Mouse (Mus musculus) heart, postnatal 0 days (tissue): ENCODE data around the gene Asb7. TPM values are rescaled to one million over a fixed set of nuclear protein-coding genes. Genes with fewer than 3 reads are reported as not detected.
A peak's percentile ranks its signal among the peaks of the same experiment; 100 is the strongest.

Source experiments
- ATAC-seq: fragments of 200-750 bp; cut with Nextera tagmentation; 2 replicates; pipeline ENCODE4 v1.8.0; 2017; ENCODE audit warnings: low read depth, moderate number of reproducible peaks, moderate library complexity; ENCODE audit not compliant: insufficient read depth
- DNase-seq: peaks from one replicate; pipeline ENCODE4 v3.0.0-alpha.2; 2016; ENCODE audit warnings: low spot score
- H3K27ac ChIP-seq: fragments of 300-500 bp; sonication (generic); 2 replicates; pipeline ENCODE4 v1.5.1; 2014; ENCODE audit warnings: low read depth, mild to moderate bottlenecking
- H3K27me3 ChIP-seq: fragments of 300-500 bp; sonication (generic); 2 replicates; pipeline ENCODE4 v1.6.1; 2014; ENCODE audit warnings: low read length, mixed read lengths; ENCODE audit not compliant: control insufficient read depth, insufficient read depth
- H3K36me3 ChIP-seq: fragments of 300-500 bp; sonication (generic); replicated peaks from 2 replicates; pipeline ENCODE4 v1.6.1; 2014; ENCODE audit warnings: low read length, mixed read lengths; ENCODE audit not compliant: control insufficient read depth, insufficient read depth
- H3K4me1 ChIP-seq: fragments of 300-500 bp; sonication (generic); 2 replicates; pipeline ENCODE4 v1.6.1; 2014; ENCODE audit warnings: antibody characterized with exemption; ENCODE audit not compliant: control insufficient read depth, insufficient read depth
- H3K4me2 ChIP-seq: fragments of 300-500 bp; sonication (generic); 2 replicates; pipeline ENCODE4 v1.6.1; 2014; ENCODE audit warnings: low read depth, mild to moderate bottlenecking, low read length, moderate library complexity
- H3K4me3 ChIP-seq: fragments of 300-500 bp; sonication (generic); 2 replicates; pipeline ENCODE4 v1.5.1; 2014; ENCODE audit warnings: low read depth, low read length
- H3K9ac ChIP-seq: fragments of 300-500 bp; sonication (generic); replicated peaks from 2 replicates; pipeline ENCODE4 v1.6.1; 2014; ENCODE audit warnings: low read depth, low read length, mixed read lengths
- H3K9me3 ChIP-seq: fragments of 300-500 bp; sonication (generic); replicated peaks from 2 replicates; pipeline ENCODE4 v1.6.1; 2016; ENCODE audit warnings: low read length; ENCODE audit not compliant: control insufficient read depth
- CTCF ChIP-seq: IDR thresholded peaks from 2 replicates; pipeline ENCODE4 v1.5.1; 2016; ENCODE audit warnings: antibody characterized with exemption, control low read depth, low read depth
- EP300 ChIP-seq: IDR thresholded peaks from 2 replicates; pipeline ENCODE4 v1.6.1; 2016; ENCODE audit warnings: antibody characterized with exemption, low read depth
- WGBS: fragments of 180-500 bp; shearing (Covaris S2); extraction: QIAGEN DNeasy Blood & Tissue Kit; methylation state at CpG from one replicate; pipeline ENCODE4 v1.1.7; 2014; 5-methylcytosine and 5-hydroxymethylcytosine counted together
- polyA plus RNA-seq: library from polyadenylated mRNA; unstranded; fragments of >200 nt; fragmentation: Nextera tagmentation; extraction: Ambion mirVana; gene quantifications from 2 replicates; pipeline ENCODE4 v1.2.1, GENCODE M21; 2015
- total RNA-seq: library from RNA; depleted of rRNA; stranded (reverse); fragments of >200 nt; gene quantifications from 2 replicates; pipeline ENCODE4 v1.2.3, GENCODE M21; 2014; ENCODE audit warnings: low replicate concordance; rRNA removed

Gene Asb7
- total RNA-seq: 10.8 and 11.1 TPM in 2 replicates
- 5.6 and 6.5 TPM in 2 replicates for polyA plus RNA-seq

DNA sequence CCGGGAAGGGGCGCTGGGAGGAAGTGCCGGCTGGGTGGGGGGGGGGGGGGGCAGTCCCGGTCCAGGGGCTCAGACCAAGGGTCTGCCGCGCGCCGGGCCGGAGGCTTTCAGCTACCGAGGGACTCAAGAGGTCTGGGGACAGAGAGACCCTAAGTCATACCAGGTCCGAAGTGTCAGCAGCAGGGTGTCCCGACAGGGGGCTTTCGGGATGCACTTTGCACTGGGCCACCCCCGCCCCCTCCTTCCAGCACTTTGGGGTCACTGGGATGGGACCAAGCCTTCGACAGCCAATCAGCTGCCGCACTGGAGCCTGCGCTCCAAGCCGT lies at the start of gene Asb7:
Asb7 (minus strand) TSS at position 303 of the 326 bp plus-strand sequence.
- DNase-seq (no peak), ATAC-seq (peak; percentile 2; the same call in 1 of the 2 replicates)
- no peaks in the 10 kb centered on the region for H3K9me3 ChIP-seq
- TF ChIP-seq CTCF: no peak
- TF ChIP-seq EP300: no peak
- peak within 1 kb of the TSS; percentile 95 for H3K4me2 ChIP-seq
- H3K27ac ChIP-seq: peak within 1 kb of the TSS; percentile 89
- H3K27me3 ChIP-seq: no peaks in the 10 kb centered on the region
- 0 out of 2 replicates have a peak, but pooled peaks cover 2% of the 10 kb centered on the region for H3K36me3 ChIP-seq
- peak within 1 kb of the TSS; percentile 88 for H3K9ac ChIP-seq
- peaks cover 10% of the 10 kb centered on the region for H3K4me1 ChIP-seq
- WGBS: 1% methylated on average over 13 of the region's 18 CpGs
- H3K4me3 ChIP-seq: peak within 1 kb of the TSS; percentile 94

DNA sequence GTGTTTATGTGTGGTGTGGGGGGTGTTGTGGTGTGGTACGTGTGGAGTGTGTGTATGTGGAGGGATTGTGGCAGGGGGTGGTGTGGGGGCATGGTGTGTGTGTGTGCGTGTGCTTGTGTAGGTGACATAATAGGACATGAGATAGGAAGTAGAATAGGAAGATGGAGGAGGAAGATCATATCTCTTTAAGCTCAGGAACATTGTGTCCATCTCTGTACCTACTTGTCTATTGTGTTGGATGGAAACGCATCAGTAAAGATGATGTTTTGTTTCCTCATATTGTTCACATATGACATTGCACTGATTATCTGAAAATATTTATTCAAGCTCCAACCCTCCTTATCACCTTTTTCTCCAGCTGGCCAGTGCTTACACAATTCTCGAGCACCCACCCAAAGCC lies 48.0 kb upstream of the Asb7 start:
- 69% methylated on average over 4 of the region's 4 CpGs for WGBS
- Histone ChIP-seq H3K27ac (no peak overlapping the region), H3K27me3 (no peaks in the 10 kb centered on the region), H3K4me2 (no peak overlapping the region), H3K9me3 (no peaks in the 10 kb centered on the region), H3K4me3 (no peak overlapping the region), H3K36me3 (no peaks in the 10 kb centered on the region), H3K4me1 (peaks cover 14% of the 10 kb centered on the region), H3K9ac (no peak overlapping the region)
- DNase-seq: no peak
- ATAC-seq: no peak
- TF ChIP-seq CTCF (no peak), EP300 (no peak)

DNA sequence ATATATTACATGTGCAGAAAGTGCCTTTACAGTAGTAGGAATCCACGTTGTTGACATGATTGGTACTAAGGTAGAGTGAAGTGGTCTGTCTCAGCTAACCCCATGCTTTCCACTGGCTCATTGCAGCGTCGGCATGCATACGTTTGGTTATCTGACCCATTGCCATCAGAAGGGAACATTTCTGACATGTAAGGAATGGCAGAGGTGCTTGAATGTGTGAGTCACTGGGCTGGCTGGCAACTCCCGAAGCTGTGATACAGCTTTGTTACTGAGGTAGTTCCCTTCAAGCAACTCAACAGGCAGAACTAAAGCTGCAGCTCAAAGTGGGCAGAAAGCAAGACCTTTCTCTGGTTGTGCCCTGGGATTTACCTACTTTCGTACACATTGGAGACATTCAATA lies 45.6 kb upstream of the Asb7 start:
- Histone ChIP-seq H3K36me3 (no peaks in the 10 kb centered on the region), H3K27me3 (no peaks in the 10 kb centered on the region), H3K9me3 (no peaks in the 10 kb centered on the region), H3K9ac (no peak overlapping the region), H3K4me1 (0 out of 2 replicates have a peak, but pooled peaks cover 5% of the 10 kb centered on the region), H3K4me2 (no peak overlapping the region), H3K4me3 (no peak overlapping the region), H3K27ac (no peak overlapping the region)
- DNase-seq (no peak), ATAC-seq (peak; percentile 33; the same call in 1 of the 2 replicates)
- no peak for TF ChIP-seq EP300
- no peak for TF ChIP-seq CTCF
- 39% methylated on average over 6 of the region's 6 CpGs for WGBS

- no peaks in the 10 kb centered on the region for H3K9me3 ChIP-seq
- 0 out of 2 replicates have a peak, but pooled peaks cover 5% of the 10 kb centered on the region for H3K4me1 ChIP-seq
- no peaks in the 10 kb centered on the region for H3K36me3 ChIP-seq
- H3K27me3 ChIP-seq: no peaks in the 10 kb centered on the region
- ATAC-seq: no peak
- H3K4me2 ChIP-seq: no peak overlapping the region
- no peak overlapping the region for H3K4me3 ChIP-seq
- no peak for TF ChIP-seq CTCF
- no peak for TF ChIP-seq EP300
- H3K9ac ChIP-seq: no peak overlapping the region
- H3K27ac ChIP-seq: no peak overlapping the region
- 88% methylated on average over 4 of the region's 4 CpGs for WGBS
- DNase-seq: no peak
These were observed 45.1 kb upstream of the Asb7 start for GRCm38 (mm10) chr7:66734466-66734865.

- H3K4me3 ChIP-seq: no peak overlapping the region
- H3K9me3 ChIP-seq: no peaks in the 10 kb centered on the region
- DNase-seq (no peak), ATAC-seq (no peak; the same call in 1 of the 2 replicates)
- WGBS: 92% methylated on average over 11 of the region's 11 CpGs
- H3K27me3 ChIP-seq: no peaks in the 10 kb centered on the region
- TF ChIP-seq EP300 (no peak), CTCF (no peak)
- H3K4me1 ChIP-seq: 0 out of 2 replicates have a peak, but pooled peaks cover 5% of the 10 kb centered on the region
- H3K27ac ChIP-seq: no peak overlapping the region
- H3K36me3 ChIP-seq: no peaks in the 10 kb centered on the region
- H3K9ac ChIP-seq: no peak overlapping the region
- H3K4me2 ChIP-seq: no peak overlapping the region
These were observed 44.5 kb upstream of the Asb7 start for GRCm38 (mm10) chr7:66733882-66734281.

GRCm38 (mm10) chr7:66733431-66733830 lies 44.0 kb upstream of the Asb7 start:
- Histone ChIP-seq H3K9ac (no peak overlapping the region), H3K27me3 (no peaks in the 10 kb centered on the region), H3K4me3 (no peak overlapping the region), H3K4me1 (0 out of 2 replicates have a peak, but pooled peaks cover 5% of the 10 kb centered on the region), H3K4me2 (no peak overlapping the region), H3K27ac (no peak overlapping the region), H3K9me3 (no peaks in the 10 kb centered on the region), H3K36me3 (no peaks in the 10 kb centered on the region)
- WGBS: 96% methylated on average over 17 of the region's 17 CpGs
- ATAC-seq (no peak), DNase-seq (no peak)
- TF ChIP-seq CTCF (no peak), EP300 (no peak)
